Mouse (Mus musculus) kidney, adult 2 months (tissue): ENCODE results near the gene Rtn4rl1.

ENCODE experiments used
- CTCF ChIP-seq: fragments of 200-500 bp; conservative IDR thresholded peaks from 2 replicates; pipeline ENCODE4 v1.5.1; 2011; ENCODE audit warnings: low read depth, mild to moderate bottlenecking, control low read depth, low read length, moderate library complexity, mixed read lengths; ENCODE audit not compliant: insufficient read depth, insufficient read length
- POLR2A ChIP-seq: fragments of 200-500 bp; IDR thresholded peaks from one replicate; pipeline ENCODE4 v1.6.1; 2011; ENCODE audit warnings: low read depth, low read length, control low read depth

DNA sequence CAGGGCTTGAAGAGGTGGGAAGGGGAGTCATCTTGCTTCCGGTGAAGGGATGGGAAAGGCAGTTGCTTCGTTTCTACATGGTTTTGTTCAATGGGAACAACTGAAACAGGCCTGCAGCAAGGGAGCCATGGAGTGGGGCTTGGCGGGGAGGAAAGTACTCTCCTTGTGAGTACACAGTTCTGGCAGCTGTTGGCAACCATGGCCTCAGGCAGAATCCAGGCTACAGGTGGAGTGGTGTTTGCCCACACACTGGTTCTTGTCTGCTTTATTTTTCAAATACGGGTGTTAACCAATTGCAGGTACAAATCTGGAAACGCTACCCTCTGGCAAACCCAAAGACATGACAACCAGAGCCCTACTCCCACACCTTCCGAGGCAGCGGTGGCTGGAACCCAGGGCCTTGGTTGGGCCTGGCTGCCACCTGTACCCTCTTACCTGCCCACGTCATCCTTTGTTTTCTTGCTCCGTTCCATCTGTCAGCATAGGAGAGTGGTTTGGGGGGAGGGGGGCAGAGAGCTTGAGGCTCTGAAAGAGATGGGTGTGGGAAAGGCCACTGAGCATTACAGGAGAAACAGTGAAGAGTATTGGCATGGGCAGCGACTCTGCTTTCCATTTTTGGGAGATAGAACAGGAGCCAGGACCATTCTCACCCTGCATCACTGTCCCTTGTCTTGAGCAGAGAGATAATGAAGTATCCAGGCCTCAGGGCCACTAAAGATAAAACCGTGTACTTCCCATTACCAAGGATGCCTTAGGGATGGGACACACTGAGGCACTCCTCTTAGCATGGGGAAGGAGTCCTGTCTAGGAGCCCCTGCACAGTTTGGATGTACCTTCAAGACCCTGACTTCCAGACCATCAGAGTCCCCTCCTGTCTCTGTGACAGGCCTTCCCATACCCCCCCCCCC is 51.0 kb downstream of the Rtn4rl1 start:
- TF ChIP-seq POLR2A (no peak), CTCF (no peak)
